Mouse (Mus musculus) c-Kit-positive CD71-negative TER-119-negative erythroid progenitor cells, embryonic 14.5 days (primary cell): Measurements from ENCODE around the gene Smok2a.
"Not testable (repeated sequence)": the region's sequence is repeated elsewhere in the genome, so short reads cannot be mapped to it uniquely, and the experiment has no call there.

Experiments
- DNase-seq: peaks from one replicate; pipeline ENCODE4 v3.0.0-alpha.2; 2013; ENCODE audit warnings: low read depth

Gene Smok2a

GRCm38 (mm10) chr17:13220888-13221287 is at the start of gene Smok2a:
Gene Smok2a (plus strand): TSS chr17:13221188.
- DNase-seq = no peak

GRCm38 (mm10) chr17:13173578-13173977 is 47.4 kb upstream of the Smok2a start:
- not testable (repeated sequence) for DNase-seq

GRCm38 (mm10) chr17:13174029-13174428 is 47.0 kb upstream of the Smok2a start:
- DNase-seq = not testable (repeated sequence)

- DNase-seq = not testable (repeated sequence)
Observed at GRCm38 (mm10) chr17:13175609-13176008, 45.4 kb upstream of the Smok2a start.

GRCm38 (mm10) chr17:13177796-13178195 is 43.2 kb upstream of the Smok2a start:
- not testable (repeated sequence) for DNase-seq

- DNase-seq = not testable (repeated sequence)
Observed at GRCm38 (mm10) chr17:13179021-13179420, 42.0 kb upstream of the Smok2a start.

GRCm38 (mm10) chr17:13180491-13180890 is 40.5 kb upstream of the Smok2a start:
- DNase-seq = not testable (repeated sequence)

- DNase-seq = not testable (repeated sequence)
Observed at GRCm38 (mm10) chr17:13182712-13183111, 38.3 kb upstream of the Smok2a start.

GRCm38 (mm10) chr17:13184514-13184913 is 36.5 kb upstream of the Smok2a start:
- DNase-seq = not testable (repeated sequence)

GRCm38 (mm10) chr17:13186541-13186940 is 34.4 kb upstream of the Smok2a start:
- DNase-seq = not testable (repeated sequence)

GRCm38 (mm10) chr17:13187621-13188020 is 33.4 kb upstream of the Smok2a start:
- not testable (repeated sequence) for DNase-seq

- not testable (repeated sequence) for DNase-seq
Observed at GRCm38 (mm10) chr17:13188846-13189245, 32.1 kb upstream of the Smok2a start.

- not testable (repeated sequence) for DNase-seq
Observed at GRCm38 (mm10) chr17:13190836-13191583, 30.0 kb upstream of the Smok2a start.

- DNase-seq = not testable (repeated sequence)
Observed at GRCm38 (mm10) chr17:13196486-13196885, 24.5 kb upstream of the Smok2a start.

- not testable (repeated sequence) for DNase-seq
Observed at GRCm38 (mm10) chr17:13198812-13199211, 22.2 kb upstream of the Smok2a start.

GRCm38 (mm10) chr17:13199880-13200409 is 21.0 kb upstream of the Smok2a start:
- DNase-seq = not testable (repeated sequence)

- DNase-seq = not testable (repeated sequence)
Observed at GRCm38 (mm10) chr17:13201551-13201950, 19.4 kb upstream of the Smok2a start.

- not testable (repeated sequence) for DNase-seq
Observed at GRCm38 (mm10) chr17:13202453-13203107, 18.4 kb upstream of the Smok2a start.

GRCm38 (mm10) chr17:13205247-13205646 is 15.7 kb upstream of the Smok2a start:
- DNase-seq = not testable (repeated sequence)

GRCm38 (mm10) chr17:13206491-13206890 is 14.5 kb upstream of the Smok2a start:
- DNase-seq = no peak

GRCm38 (mm10) chr17:13208460-13208859 is 12.5 kb upstream of the Smok2a start:
- not testable (repeated sequence) for DNase-seq

- DNase-seq = no peak
Observed at GRCm38 (mm10) chr17:13212136-13212850, 8.7 kb upstream of the Smok2a start.
